Mouse (Mus musculus) lung, adult 2 months (tissue): Measurements from ENCODE around the gene Hist1h3b. TPM values are rescaled to one million over a fixed set of nuclear protein-coding genes. Genes with fewer than 3 reads are reported as not detected.
"Not testable (repeated sequence)": the region's sequence is repeated elsewhere in the genome, so short reads cannot be mapped to it uniquely, and the experiment has no call there.

Experiments used
- DNase-seq: peaks from one replicate; pipeline ENCODE4 v3.0.0; 2022
- H3K4me1 ChIP-seq: fragments of 200-500 bp; 2 replicates; pipeline ENCODE4 v1.6.1; 2011; ENCODE audit warnings: low read length; ENCODE audit not compliant: control insufficient read depth, insufficient read depth
- H3K4me3 ChIP-seq: fragments of 200-500 bp; replicated peaks from 2 replicates; pipeline ENCODE3; 2011; ENCODE audit warnings: low read depth, mild to moderate bottlenecking, control low read depth, low read length; ENCODE audit errors: extremely low read depth
- CTCF ChIP-seq: fragments of 200-500 bp; IDR thresholded peaks from 2 replicates; pipeline ENCODE4 v1.5.1; 2011; ENCODE audit warnings: mild to moderate bottlenecking, low read length, control low read depth; ENCODE audit not compliant: insufficient read depth
- POLR2A ChIP-seq: fragments of 200-500 bp; IDR thresholded peaks from 2 replicates; pipeline ENCODE4 v1.6.1; 2011; ENCODE audit warnings: low read depth, mild to moderate bottlenecking, control low read depth, low read length, borderline replicate concordance; ENCODE audit errors: extremely low read depth
- WGBS: fragments of 180-500 bp; shearing (Covaris S2); methylation state at CpG from one replicate; pipeline ENCODE4 v1.1.7; 2018; 5-methylcytosine and 5-hydroxymethylcytosine counted together
- polyA plus RNA-seq: library from polyadenylated mRNA; depleted of rRNA; stranded (reverse); fragments of >200 nt; gene quantifications from 2 replicates; pipeline ENCODE4 v1.2.3, GENCODE M21; 2012

Gene Hist1h3b
- polyA plus RNA-seq, 1 experiment, result 3.8 TPM

- peak; percentile 46; the same call in 1 of the 2 replicates for TF ChIP-seq POLR2A
- H3K4me1 ChIP-seq, result not testable (repeated sequence)
- peak; percentile 58 for DNase-seq
- WGBS, result under 1% methylated on average over 30 of the region's 52 CpGs
- H3K4me3 ChIP-seq, result peak within 1 kb of the TSS; percentile 65
These were observed 10.1 kb downstream of the Hist1h3b start, which contains the start of gene Hist1h3a for GRCm38 (mm10) chr13:23761871-23762821. TSS of gene Hist1h3a (minus strand) at chr13:23762386.

GRCm38 (mm10) chr13:23763242-23763585 lies 11.1 kb downstream of the Hist1h3b start:
- no peak for DNase-seq
- WGBS, result 1% methylated on average over 10 of the region's 10 CpGs
- TF ChIP-seq CTCF (no peak), POLR2A (no peak)
- peak overlapping the region; percentile 80 for H3K4me3 ChIP-seq
- peaks cover 2% of the 10 kb centered on the region; the same call in 1 of the 2 replicates for H3K4me1 ChIP-seq

- peak; percentile 72 for DNase-seq
- WGBS, result 3% methylated on average over 34 of the region's 34 CpGs
- no peak for TF ChIP-seq CTCF
- TF ChIP-seq POLR2A, result peak; percentile 77; the same call in 1 of the 2 replicates
These were observed 11.7 kb downstream of the Hist1h3b start, which contains the start of gene Hist1h1a for GRCm38 (mm10) chr13:23763586-23764323. TSS of gene Hist1h1a (plus strand) at chr13:23763666.

GRCm38 (mm10) chr13:23764324-23765171 lies 12.5 kb downstream of the Hist1h3b start:
- WGBS, result 49% methylated on average over 12 of the region's 12 CpGs
- H3K4me1 ChIP-seq, result peaks cover 2% of the 10 kb centered on the region; the same call in 1 of the 2 replicates
- no peak for DNase-seq
- no peak overlapping the region for H3K4me3 ChIP-seq
- no peak for TF ChIP-seq CTCF
- TF ChIP-seq POLR2A, result no peak

More at GRCm38 (mm10) chr13:23763586-23764323, 11.7 kb downstream of the Hist1h3b start, which contains the start of gene Hist1h1a:
- Histone ChIP-seq H3K4me1 (peaks cover 2% of the 10 kb centered on the region; the same call in 1 of the 2 replicates), H3K4me3 (peak within 1 kb of the TSS; percentile 80)

GRCm38 (mm10) chr13:23765172-23765513 lies 13.1 kb downstream of the Hist1h3b start:
- 69% methylated on average over 1 of the region's 1 CpGs for WGBS
- Histone ChIP-seq H3K4me3 (no peak overlapping the region), H3K4me1 (peaks cover 2% of the 10 kb centered on the region; the same call in 1 of the 2 replicates)
- DNase-seq, result no peak
- no peak for TF ChIP-seq POLR2A
- TF ChIP-seq CTCF, result no peak

- Histone ChIP-seq H3K4me3 (no peak overlapping the region), H3K4me1 (no peaks in the 10 kb centered on the region)
- no peak for DNase-seq
- TF ChIP-seq POLR2A (no peak), CTCF (no peak)
These were observed 14.7 kb downstream of the Hist1h3b start for GRCm38 (mm10) chr13:23766772-23767171.

GRCm38 (mm10) chr13:23768834-23769397 lies 16.8 kb downstream of the Hist1h3b start:
- TF ChIP-seq POLR2A, result no peak
- no peak for TF ChIP-seq CTCF
- 38% methylated on average over 5 of the region's 5 CpGs for WGBS
- Histone ChIP-seq H3K4me3 (no peak overlapping the region), H3K4me1 (no peaks in the 10 kb centered on the region)
- DNase-seq, result no peak

- not testable (repeated sequence) for DNase-seq, H3K4me3 ChIP-seq
- 90% methylated on average over 2 of the region's 2 CpGs for WGBS
These were observed 17.5 kb downstream of the Hist1h3b start, which contains the start of gene Trim38 for GRCm38 (mm10) chr13:23769613-23770012. TSS of gene Trim38 (plus strand) at chr13:23769913.

More at GRCm38 (mm10) chr13:23769613-23770012, 17.5 kb downstream of the Hist1h3b start, which contains the start of gene Trim38:
- not testable (repeated sequence) for H3K4me1 ChIP-seq
